Mouse (Mus musculus) embryonic fibroblast, embryonic 13.5 days (primary cell): ENCODE measurements at regions not wholly inside any gene's neighbourhood (a gene's known extent, or its start where the extent isn't known, plus 50 kb on each side); places are given as distances from the start of the nearest gene placed in this dataset.

Source experiments
- H3K27ac ChIP-seq: 2 replicates; pipeline ENCODE4 v1.5.1; 2012; ENCODE audit warnings: low read length, control low read depth, inconsistent platforms; ENCODE audit not compliant: insufficient read depth
- H3K4me1 ChIP-seq: 2 replicates; pipeline ENCODE4 v1.6.1; 2011; ENCODE audit warnings: low read length; ENCODE audit not compliant: control insufficient read depth, insufficient read depth
- H3K4me3 ChIP-seq: 2 replicates; pipeline ENCODE4 v1.5.1; 2011; ENCODE audit warnings: mild to moderate bottlenecking, control low read depth, low read length; ENCODE audit not compliant: insufficient read depth
- CTCF ChIP-seq: IDR thresholded peaks from 2 replicates; pipeline ENCODE4 v1.5.1; 2011; ENCODE audit warnings: mild to moderate bottlenecking, control low read depth, low read length, moderate library complexity, borderline replicate concordance; ENCODE audit not compliant: insufficient read depth
- POLR2A ChIP-seq: IDR thresholded peaks from 2 replicates; pipeline ENCODE4 v1.6.1; 2011; ENCODE audit warnings: low read depth, mild to moderate bottlenecking, control low read depth, low read length, moderate library complexity

DNA sequence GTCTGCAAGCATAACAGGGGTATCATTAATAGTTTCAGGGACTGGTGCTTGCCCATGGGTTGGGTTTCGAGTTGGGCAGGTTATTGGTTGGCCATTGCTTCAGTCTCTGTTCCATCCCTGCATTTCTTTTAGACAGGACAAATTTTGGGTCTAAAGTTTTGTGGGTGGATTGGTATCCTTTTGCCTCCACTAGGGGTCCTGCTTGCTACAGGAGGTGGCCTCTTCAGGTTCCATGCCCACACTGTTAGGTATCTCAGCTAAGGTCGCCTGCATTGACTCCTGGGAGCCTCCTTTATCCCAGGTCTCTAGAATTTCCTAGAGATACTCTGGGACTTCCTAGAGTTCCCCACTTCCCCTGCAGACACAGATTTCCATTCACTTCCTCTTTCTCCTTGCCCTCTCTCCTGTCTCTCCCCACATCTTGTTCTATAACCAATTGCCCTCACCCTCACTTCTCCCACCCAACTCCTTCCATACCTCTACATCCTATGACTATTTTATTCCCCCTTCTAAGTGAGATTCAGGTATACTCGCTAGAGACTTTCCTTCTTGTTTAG is 278.2 kb downstream of the 1700017N19Rik start:
- Histone ChIP-seq H3K4me1 (no peaks in the 10 kb centered on the region), H3K27ac (no peak overlapping the region), H3K4me3 (no peak overlapping the region)
- TF ChIP-seq POLR2A (no peak), CTCF (no peak)

DNA sequence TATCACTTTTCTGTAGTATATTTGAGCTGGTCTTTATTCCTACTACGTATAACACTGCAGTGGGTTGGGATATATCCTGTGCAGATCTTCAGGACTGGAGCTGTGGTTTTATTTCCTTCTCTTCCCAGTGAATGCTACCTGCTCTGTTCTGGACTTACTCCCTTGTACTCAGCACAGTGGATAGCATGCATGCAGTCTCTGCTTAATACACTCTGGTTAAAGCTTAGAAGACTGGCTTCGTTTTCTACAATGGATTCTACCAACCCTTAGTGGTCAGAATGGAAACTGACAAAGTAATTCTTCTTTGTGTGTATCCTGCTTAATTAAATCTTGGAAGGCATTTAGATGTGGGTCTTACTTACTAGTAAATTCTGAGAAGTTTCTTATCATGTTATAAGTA is 292.3 kb downstream of the 1700017N19Rik start:
- no peak overlapping the region for H3K4me3 ChIP-seq
- no peaks in the 10 kb centered on the region for H3K4me1 ChIP-seq
- TF ChIP-seq CTCF (no peak), POLR2A (no peak)
- no peak overlapping the region for H3K27ac ChIP-seq

DNA sequence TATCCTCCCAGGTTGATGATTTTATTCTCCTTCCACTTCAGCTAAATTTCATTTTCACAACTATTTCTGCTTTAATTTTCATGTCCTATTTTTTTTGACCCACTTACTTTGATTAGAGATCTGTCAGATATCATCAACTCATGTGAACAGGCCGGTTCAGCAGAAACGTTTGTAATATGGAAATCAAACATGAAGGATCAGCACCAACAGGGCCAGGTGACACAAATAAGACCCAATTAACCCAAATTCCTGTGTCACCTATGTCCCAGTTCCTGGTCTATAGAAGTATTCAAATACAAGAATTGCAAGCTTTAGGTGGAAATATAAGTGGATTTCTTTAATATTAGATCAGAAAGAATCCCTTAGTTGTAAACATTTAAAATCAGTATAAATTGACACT is 332.7 kb downstream of the 1700017N19Rik start:
- TF ChIP-seq POLR2A, result no peak
- no peak for TF ChIP-seq CTCF
- no peak overlapping the region for H3K27ac ChIP-seq
- H3K4me1 ChIP-seq, result no peaks in the 10 kb centered on the region

DNA sequence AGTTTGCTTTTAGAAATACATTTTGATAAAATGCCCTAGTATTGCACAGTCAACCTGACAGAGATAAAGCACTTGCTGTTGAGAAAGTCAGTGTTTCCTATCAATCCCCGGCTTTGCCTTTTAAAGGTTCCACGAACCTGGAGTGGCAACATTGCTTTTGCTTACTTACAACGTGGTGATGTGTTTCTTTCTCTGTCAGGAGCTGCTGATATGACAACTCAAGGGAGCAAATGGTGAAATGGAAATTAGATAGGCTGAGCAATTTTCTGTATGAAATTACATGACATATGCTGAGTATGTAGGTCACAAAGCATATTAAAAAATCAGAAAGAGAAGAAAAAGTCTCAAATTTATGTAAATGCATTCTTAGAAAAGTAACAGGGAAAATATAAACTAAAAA is 336.8 kb downstream of the 1700017N19Rik start:
- H3K4me1 ChIP-seq, result no peaks in the 10 kb centered on the region
- H3K4me3 ChIP-seq, result no peak overlapping the region
- H3K27ac ChIP-seq, result no peak overlapping the region
- TF ChIP-seq POLR2A, result no peak
- TF ChIP-seq CTCF, result no peak

More for the DNA sequence above, 332.7 kb downstream of the 1700017N19Rik start:
- H3K4me3 ChIP-seq, result no peak overlapping the region

DNA sequence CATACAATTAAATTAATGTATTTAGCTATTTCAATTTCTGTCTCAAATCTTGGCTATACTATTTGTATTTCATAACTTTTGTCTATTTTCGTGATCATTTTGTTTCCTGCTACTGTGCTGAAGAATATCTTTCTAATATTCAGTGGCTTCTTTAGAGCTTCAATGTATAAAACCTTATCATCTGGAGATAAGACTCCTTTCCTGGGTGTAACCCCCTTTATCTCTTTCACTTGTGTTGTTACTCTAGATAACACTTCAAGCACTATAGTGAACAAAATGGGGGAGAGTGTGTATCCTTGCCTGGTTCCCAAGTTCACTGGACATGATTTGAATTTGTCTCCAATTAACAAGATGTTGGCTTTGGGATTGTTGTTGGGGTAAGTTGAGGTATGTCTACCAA is 341.5 kb downstream of the 1700017N19Rik start:
- Histone ChIP-seq H3K4me1 (no peaks in the 10 kb centered on the region), H3K27ac (no peak overlapping the region), H3K4me3 (no peak overlapping the region)
- TF ChIP-seq POLR2A (no peak), CTCF (no peak)

DNA sequence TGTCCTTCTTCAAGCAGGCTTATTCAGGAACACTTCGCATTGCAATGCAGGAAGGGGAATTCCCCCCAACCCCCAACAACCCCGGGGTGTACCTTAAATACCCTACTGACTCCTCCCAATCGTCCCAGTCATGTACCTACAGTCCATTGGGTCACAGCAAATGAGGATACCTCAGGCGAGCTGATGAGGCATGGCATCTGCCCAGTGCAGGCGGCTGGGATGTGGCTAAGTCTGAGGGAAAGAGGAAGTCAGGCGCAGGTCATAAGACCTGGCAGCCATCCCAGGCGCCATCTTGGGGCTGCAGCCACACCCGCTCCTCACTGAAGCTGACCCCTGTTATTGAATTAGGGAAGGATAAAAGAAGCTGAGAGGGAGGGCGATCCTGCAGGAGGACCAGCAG is 368.1 kb downstream of the 1700017N19Rik start:
- H3K27ac ChIP-seq, result no peak overlapping the region
- TF ChIP-seq CTCF (no peak), POLR2A (no peak)
- H3K4me1 ChIP-seq, result no peaks in the 10 kb centered on the region
- no peak overlapping the region for H3K4me3 ChIP-seq

DNA sequence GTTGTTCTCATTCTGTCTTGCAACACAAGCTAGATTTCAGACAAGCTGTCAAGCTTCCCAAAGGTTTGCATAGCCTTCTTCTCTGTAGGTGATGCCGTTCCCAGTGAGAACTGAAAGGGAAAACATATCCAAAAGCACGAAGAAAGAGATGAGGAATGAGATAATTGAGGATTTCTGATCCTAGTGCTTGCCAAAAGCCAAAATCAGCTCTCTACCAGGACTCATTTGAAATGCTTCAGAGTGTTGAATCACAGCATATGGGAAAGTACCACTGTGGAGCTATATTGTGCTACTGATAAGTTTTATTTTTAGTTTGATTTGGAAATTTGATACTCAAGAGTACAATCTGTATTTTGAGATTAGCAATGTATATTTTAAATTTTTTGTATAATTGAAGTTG is 413.2 kb downstream of the 1700017N19Rik start:
- no peak overlapping the region for H3K4me3 ChIP-seq
- no peak overlapping the region for H3K27ac ChIP-seq
- H3K4me1 ChIP-seq, result no peaks in the 10 kb centered on the region
- TF ChIP-seq POLR2A, result no peak
- TF ChIP-seq CTCF, result no peak

DNA sequence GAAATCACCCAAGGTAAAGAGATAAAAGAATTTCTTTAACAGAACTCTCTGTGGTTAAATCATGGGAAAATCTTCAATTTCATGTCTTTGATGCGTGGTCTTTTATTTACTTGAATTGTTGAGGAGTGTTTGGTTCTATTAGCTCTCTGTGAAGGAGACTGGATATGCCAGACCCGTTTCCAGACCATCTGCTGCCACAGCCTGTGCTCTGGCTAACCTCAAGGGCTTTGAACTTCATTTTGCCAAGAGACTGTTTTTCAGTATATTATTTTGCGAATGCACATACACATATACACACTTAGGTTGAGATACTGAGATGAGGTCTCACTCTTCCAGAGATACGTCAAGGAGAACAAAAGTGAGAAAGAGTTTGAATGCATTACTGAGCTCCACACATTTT is 414.4 kb downstream of the 1700017N19Rik start:
- Histone ChIP-seq H3K4me1 (no peaks in the 10 kb centered on the region), H3K4me3 (no peak overlapping the region), H3K27ac (no peak overlapping the region)
- TF ChIP-seq POLR2A (no peak), CTCF (no peak)

DNA sequence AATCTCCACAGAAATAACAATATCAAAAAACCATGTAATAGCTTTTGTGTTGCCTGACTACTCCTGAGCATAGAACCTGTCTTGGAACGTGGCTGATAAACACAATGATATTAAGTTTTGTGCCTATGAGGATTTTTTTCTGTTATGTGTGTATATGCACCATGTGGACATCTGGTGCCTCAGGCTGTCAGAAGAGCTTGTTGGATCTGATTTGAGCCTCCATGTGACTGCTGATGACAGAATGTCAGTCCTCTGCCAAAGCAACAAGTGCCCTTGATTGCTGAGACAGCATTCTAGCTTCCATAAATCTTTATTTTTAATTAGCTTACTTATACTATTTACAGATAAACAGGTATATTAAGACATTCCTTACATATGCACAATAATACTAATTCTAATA is 425.1 kb downstream of the 1700017N19Rik start:
- H3K27ac ChIP-seq, result no peak overlapping the region

DNA sequence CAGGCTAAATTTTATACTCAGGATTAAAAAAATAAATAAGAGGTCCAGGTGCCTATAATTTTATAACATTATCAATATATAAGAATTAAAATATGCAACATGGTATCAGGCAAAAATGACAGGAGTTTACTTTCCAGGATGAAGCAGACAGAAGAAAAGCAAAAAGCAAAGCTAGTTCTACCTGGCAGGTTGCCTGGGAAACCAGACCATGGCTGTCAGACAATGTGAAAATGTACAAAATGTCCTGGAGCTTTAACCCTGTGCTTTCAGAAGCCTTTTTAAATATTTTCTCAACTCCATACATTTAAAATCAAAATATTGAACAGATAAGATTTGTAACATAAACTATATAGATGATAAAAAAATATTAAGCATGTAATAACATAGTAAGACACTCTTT is 448.3 kb downstream of the 1700017N19Rik start:
- no peak for TF ChIP-seq CTCF
- no peak for TF ChIP-seq POLR2A
- no peak overlapping the region for H3K4me3 ChIP-seq
- no peaks in the 10 kb centered on the region for H3K4me1 ChIP-seq
- H3K27ac ChIP-seq, result no peak overlapping the region

More for the DNA sequence above, 425.1 kb downstream of the 1700017N19Rik start:
- Histone ChIP-seq H3K4me1 (no peaks in the 10 kb centered on the region), H3K4me3 (no peak overlapping the region)
- no peak for TF ChIP-seq CTCF
- no peak for TF ChIP-seq POLR2A

DNA sequence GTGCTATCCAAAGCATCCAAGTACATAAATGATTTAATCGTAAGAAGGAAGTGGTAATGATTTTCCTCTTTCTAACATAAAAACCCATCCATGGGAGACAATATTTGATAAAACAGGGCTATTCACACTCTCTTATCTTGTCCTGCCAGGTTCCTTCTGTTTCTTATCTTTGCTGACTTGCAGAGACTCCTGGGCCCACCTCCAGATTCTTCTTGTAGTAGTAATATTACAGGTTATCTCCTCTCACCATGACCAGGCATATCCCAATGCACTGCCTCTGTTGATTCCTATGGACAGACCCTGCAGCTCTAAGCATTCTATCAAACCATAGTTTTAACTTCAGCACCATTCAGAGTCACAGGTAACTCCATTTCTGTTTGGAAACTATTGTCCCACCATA is 448.8 kb downstream of the 1700017N19Rik start:
- H3K27ac ChIP-seq, result no peak overlapping the region
- H3K4me3 ChIP-seq, result no peak overlapping the region
- no peak for TF ChIP-seq CTCF
- TF ChIP-seq POLR2A, result no peak
- H3K4me1 ChIP-seq, result no peaks in the 10 kb centered on the region
